Mouse (Mus musculus) CH12.LX (cell line): ENCODE results near the gene 1700018G05Rik. TPM values are rescaled to one million over a fixed set of nuclear protein-coding genes. Genes with fewer than 3 reads are reported as not detected.

Experiments
- DNase-seq: peaks from one replicate; pipeline ENCODE4 v3.0.0-alpha.2; 2013; ENCODE audit errors: extremely low read depth
- H3K27ac ChIP-seq: 2 replicates; pipeline ENCODE4 v1.5.1; 2012; ENCODE audit warnings: low read depth, mild to moderate bottlenecking, control low read depth, moderate library complexity; ENCODE audit not compliant: insufficient read depth
- H3K27me3 ChIP-seq: replicated peaks from 2 replicates; pipeline ENCODE3; 2012; ENCODE audit warnings: inconsistent platforms
- H3K36me3 ChIP-seq, 2 experiments: replicated peaks in 1 of 2; 2 replicates each; pipeline versions ENCODE3 to v1.6.1; 2012; ENCODE audit warnings: inconsistent platforms in 1 of 2, low read length in 1 of 2, mild to moderate bottlenecking in 1 of 2, mixed read lengths in 1 of 2, moderate library complexity in 1 of 2; ENCODE audit not compliant: control insufficient read depth in 1 of 2, insufficient read depth in 1 of 2
- H3K4me1 ChIP-seq, 2 experiments: 2 replicates each; pipeline ENCODE4 v1.6.1; 2012; ENCODE audit warnings: inconsistent platforms in 1 of 2, moderate library complexity in 1 of 2; ENCODE audit not compliant: insufficient read depth in 2 of 2, control insufficient read depth in 1 of 2
- H3K4me2 ChIP-seq: 2 replicates; pipeline ENCODE4 v1.6.1; 2012; ENCODE audit warnings: low read depth, mild to moderate bottlenecking, control low read depth; ENCODE audit not compliant: poor library complexity, insufficient read depth, severe bottlenecking
- H3K4me3 ChIP-seq, 3 experiments: fragments of 150-350 bp in 1 of 3; sonication (generic) in 1 of 3; replicated peaks in 1 of 3; 2 replicates each; pipeline versions ENCODE3 to v1.5.1; 2011 to 2012; ENCODE audit warnings: low read depth in 2 of 3, low read length in 2 of 3, mild to moderate bottlenecking in 2 of 3, moderate library complexity in 2 of 3, control low read depth in 1 of 3, improper control_type of control experiment in 1 of 3, inconsistent platforms in 1 of 3, mixed read lengths in 1 of 3; ENCODE audit not compliant: poor library complexity in 1 of 3
- H3K79me2 ChIP-seq: replicated peaks from 2 replicates; pipeline ENCODE4 v1.6.1; 2012; ENCODE audit warnings: mild to moderate bottlenecking, moderate library complexity; ENCODE audit not compliant: control insufficient read depth, poor library complexity, insufficient read depth, severe bottlenecking; ENCODE audit errors: extremely low read depth
- H3K9ac ChIP-seq: 2 replicates; pipeline ENCODE4 v1.6.1; 2012; ENCODE audit warnings: low read depth, mild to moderate bottlenecking, control low read depth, moderate library complexity; ENCODE audit not compliant: insufficient read depth
- H3K9me3 ChIP-seq: replicated peaks from 2 replicates; pipeline ENCODE3; 2012; ENCODE audit warnings: low read length, inconsistent platforms, mixed read lengths
- BHLHE40 ChIP-seq: IDR thresholded peaks from 2 replicates; pipeline ENCODE4 v1.6.1; 2011; ENCODE audit warnings: mild to moderate bottlenecking, low read depth, low read length, improper control_type of control experiment
- CHD1 ChIP-seq: IDR thresholded peaks from 2 replicates; pipeline ENCODE4 v1.6.1; 2012; ENCODE audit warnings: low read depth, low read length, improper control_type of control experiment, inconsistent platforms
- CHD2 ChIP-seq: IDR thresholded peaks from 2 replicates; pipeline ENCODE4 v1.6.1; 2011; ENCODE audit warnings: low read length, improper control_type of control experiment
- CTCF ChIP-seq, 2 experiments: IDR thresholded peaks in 1 of 2; conservative IDR thresholded peaks in 1 of 2; 2 replicates each; pipeline ENCODE4 v1.5.1; 2011 to 2012; ENCODE audit warnings: low read depth in 2 of 2, low read length in 2 of 2, improper control_type of control experiment in 1 of 2, inconsistent platforms in 1 of 2, mild to moderate bottlenecking in 1 of 2, moderate library complexity in 1 of 2
- E2F4 ChIP-seq: IDR thresholded peaks from 2 replicates; pipeline ENCODE4 v1.6.1; 2011; ENCODE audit warnings: low read depth, low read length, improper control_type of control experiment; ENCODE audit not compliant: insufficient replicate concordance
- ELF1 ChIP-seq: IDR thresholded peaks from 2 replicates; pipeline ENCODE4 v1.6.1; 2014; ENCODE audit warnings: low read depth, mild to moderate bottlenecking, inconsistent platforms, low read length, improper control_type of control experiment
- EP300 ChIP-seq: IDR thresholded peaks from 2 replicates; pipeline ENCODE4 v1.6.1; 2011; ENCODE audit warnings: low read length, improper control_type of control experiment
- GABPA ChIP-seq: IDR thresholded peaks from 2 replicates; pipeline ENCODE4 v1.6.1; 2012; ENCODE audit warnings: low read depth, low read length, improper control_type of control experiment, inconsistent platforms; ENCODE audit not compliant: insufficient replicate concordance
- IRF4 ChIP-seq: IDR thresholded peaks from 2 replicates; pipeline ENCODE4 v1.6.1; 2014; ENCODE audit warnings: low read depth, mild to moderate bottlenecking, inconsistent platforms, low read length, improper control_type of control experiment
- JUN ChIP-seq: IDR thresholded peaks from 2 replicates; pipeline ENCODE4 v1.6.1; 2011; ENCODE audit warnings: low read depth, mild to moderate bottlenecking, low read length, improper control_type of control experiment, moderate library complexity; ENCODE audit not compliant: insufficient read depth
- JUND ChIP-seq: conservative IDR thresholded peaks from 2 replicates; pipeline ENCODE4 v1.6.1; 2011; ENCODE audit warnings: low read depth, low read length, improper control_type of control experiment
- MAX ChIP-seq: IDR thresholded peaks from 2 replicates; pipeline ENCODE4 v1.6.1; 2011; ENCODE audit warnings: low read length, improper control_type of control experiment
- MAZ ChIP-seq: IDR thresholded peaks from 2 replicates; pipeline ENCODE4 v1.6.1; 2012; ENCODE audit warnings: low read depth, mild to moderate bottlenecking, inconsistent platforms, low read length, improper control_type of control experiment, moderate library complexity
- PAX5 ChIP-seq: IDR thresholded peaks from 2 replicates; pipeline ENCODE4 v1.6.1; 2012; ENCODE audit warnings: low read length, inconsistent platforms, mixed read lengths
- POLR2AphosphoS2 ChIP-seq: IDR thresholded peaks from 2 replicates; pipeline ENCODE4 v1.6.1; 2011; ENCODE audit warnings: low read depth, low read length, improper control_type of control experiment
- RAD21 ChIP-seq: IDR thresholded peaks from 2 replicates; pipeline ENCODE4 v1.6.1; 2011; ENCODE audit warnings: low read depth, mild to moderate bottlenecking, low read length, improper control_type of control experiment, moderate library complexity
- RCOR1 ChIP-seq: conservative IDR thresholded peaks from 2 replicates; pipeline ENCODE4 v1.6.1; 2012; ENCODE audit warnings: low read depth, mild to moderate bottlenecking, inconsistent platforms, low read length, improper control_type of control experiment
- SIN3A ChIP-seq: IDR thresholded peaks from 2 replicates; pipeline ENCODE4 v1.6.1; 2012; ENCODE audit warnings: low read length, improper control_type of control experiment, inconsistent platforms
- SMC3 ChIP-seq: IDR thresholded peaks from 2 replicates; pipeline ENCODE4 v1.6.1; 2011; ENCODE audit warnings: low read depth, low read length, improper control_type of control experiment
- UBTF ChIP-seq: IDR thresholded peaks from 2 replicates; pipeline ENCODE4 v1.6.1; 2012; ENCODE audit warnings: low read depth, mild to moderate bottlenecking, inconsistent platforms, low read length, improper control_type of control experiment, moderate library complexity
- USF1 ChIP-seq: IDR thresholded peaks from 2 replicates; pipeline ENCODE4 v1.6.1; 2014; ENCODE audit warnings: low read depth, mild to moderate bottlenecking, inconsistent platforms, low read length, improper control_type of control experiment
- USF2 ChIP-seq: conservative IDR thresholded peaks from 2 replicates; pipeline ENCODE4 v1.6.1; 2011; ENCODE audit warnings: low read depth, low read length, improper control_type of control experiment
- ZC3H11A ChIP-seq: IDR thresholded peaks from 2 replicates; pipeline ENCODE4 v1.6.1; 2012; ENCODE audit warnings: low read depth, mild to moderate bottlenecking, inconsistent platforms, low read length, improper control_type of control experiment
- ZKSCAN1 ChIP-seq: IDR thresholded peaks from 2 replicates; pipeline ENCODE4 v1.6.1; 2012; ENCODE audit warnings: low read depth, inconsistent platforms, low read length, improper control_type of control experiment, borderline replicate concordance
- ZMIZ1 ChIP-seq: IDR thresholded peaks from 2 replicates; pipeline ENCODE4 v1.6.1; 2012; ENCODE audit warnings: low read depth, mild to moderate bottlenecking, inconsistent platforms, low read length, improper control_type of control experiment
- dilution Hi-C: fragments of 300-500 bp; cut with MboI; formaldehyde crosslinking; loops from 2 replicates; pipeline ENCODE4 v1.14.3; 2020; ENCODE audit warnings: low sequenced_read_pairs; ENCODE audit not compliant: extremely low pct_unique_long_range_greater_than_20kb, extremely low pct_ligation_motif_present
- in situ Hi-C: fragments of 300-500 bp; cut with MboI; formaldehyde crosslinking; loops from 3 replicates; pipeline ENCODE4 v1.14.3; 2019; ENCODE audit warnings: low sequenced_read_pairs, low pct_ligation_motif_present, low pct_unique_long_range_greater_than_20kb, mixed read lengths
- polyA plus RNA-seq: library from polyadenylated mRNA; unstranded; fragments of >175 nt; gene quantifications from 2 replicates; pipeline ENCODE4 v1.2.1, GENCODE M21; 2012; ENCODE audit warnings: low read depth; ENCODE audit not compliant: insufficient read length
- total RNA-seq, 2 experiments: library from RNA; depleted of rRNA; stranded (reverse); fragments of 300-350 nt in 1 of 2; fragments of >200 nt in 1 of 2; gene quantifications; 2 replicates each; pipeline ENCODE4 v1.2.3; 2012 to 2014

The 1700018G05Rik gene
- total and polyA plus RNA-seq, 3 experiments, result not detected

- in situ Hi-C loops, result no loop called here
- Histone ChIP-seq H3K27me3 (no peaks in the 10 kb centered on the region), H3K9ac (no peak overlapping the region), H3K4me1 (no peaks in the 10 kb centered on the region), H3K4me2 (no peak overlapping the region), H3K27ac (no peak overlapping the region), H3K79me2 (no peaks in the 10 kb centered on the region), H3K4me3 (no peak overlapping the region), H3K36me3 (no peaks in the 10 kb centered on the region), H3K9me3 (no peaks in the 10 kb centered on the region)
- TF ChIP-seq CHD1 (no peak), SMC3 (no peak), MAX (no peak), ELF1 (no peak), ZKSCAN1 (no peak), MAZ (no peak), RCOR1 (no peak), CTCF (conservative IDR thresholded peaks at IDR 0.05 in 1 of 2, IDR thresholded peaks at IDR 0.05 in 1 of 2; ENCODE audit: low read depth in 2 of 2, low read length in 2 of 2) (no peak), SIN3A (no peak), POLR2AphosphoS2 (no peak), JUND (no peak), BHLHE40 (no peak), GABPA (no peak), USF1 (no peak), RAD21 (no peak), ZC3H11A (no peak)
- dilution Hi-C loops, result no loop called here
- DNase-seq, result no peak
Observed at GRCm38 (mm10) chrX:102932992-102933570, 4.9 kb downstream of the 1700018G05Rik start.

- H3K27ac ChIP-seq, result no peak overlapping the region
- dilution Hi-C loops, result no loop called here
- no peak overlapping the region for H3K4me3 ChIP-seq
Observed at GRCm38 (mm10) chrX:102933571-102934394, 5.6 kb downstream of the 1700018G05Rik start.

More at GRCm38 (mm10) chrX:102933571-102934394, 5.6 kb downstream of the 1700018G05Rik start:
- Histone ChIP-seq H3K27me3 (no peaks in the 10 kb centered on the region), H3K9me3 (no peaks in the 10 kb centered on the region), H3K9ac (no peak overlapping the region), H3K4me2 (no peak overlapping the region), H3K36me3 (no peaks in the 10 kb centered on the region), H3K4me1 (no peaks in the 10 kb centered on the region), H3K79me2 (no peaks in the 10 kb centered on the region)
- DNase-seq, result no peak
- in situ Hi-C loops, result no loop called here
- TF ChIP-seq USF2 (no peak), E2F4 (no peak), SMC3 (no peak), JUN (no peak), GABPA (no peak), ZMIZ1 (no peak), EP300 (no peak), UBTF (no peak), RAD21 (no peak), IRF4 (no peak), CTCF (conservative IDR thresholded peaks at IDR 0.05 in 1 of 2, IDR thresholded peaks at IDR 0.05 in 1 of 2; ENCODE audit: low read depth in 2 of 2, low read length in 2 of 2) (no peak), JUND (no peak), CHD2 (no peak), PAX5 (no peak), ELF1 (no peak)
